Mouse (Mus musculus): ENCODE results near the gene Prdm16.

Prdm16 gene

GRCm38 (mm10) chr4:154601006-154601405 is 35.7 kb downstream of the Prdm16 start:
- DNase-seq: no peak

- DNase-seq: no peak
Measured at GRCm38 (mm10) chr4:154599977-154600376, 36.7 kb downstream of the Prdm16 start.

- no peak for DNase-seq
Measured at GRCm38 (mm10) chr4:154598357-154598756, 38.3 kb downstream of the Prdm16 start.

DNA sequence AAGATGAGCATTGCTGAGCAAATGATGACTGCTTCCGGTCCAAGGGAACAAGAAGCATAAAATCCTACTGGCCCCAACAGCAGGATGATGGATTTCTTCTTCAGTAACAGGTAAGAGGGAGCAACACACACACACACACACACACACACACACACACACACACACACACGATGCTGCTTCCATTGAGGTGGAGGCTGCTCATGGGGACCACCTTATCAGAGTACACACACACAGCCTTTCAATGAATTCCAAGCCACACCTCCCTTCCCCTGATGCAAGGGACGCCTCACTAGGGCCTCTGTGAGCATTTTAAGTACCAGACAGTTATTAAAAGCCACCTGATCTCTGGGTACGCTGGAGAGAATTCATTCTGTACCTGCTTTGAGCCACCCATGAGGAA is 39.9 kb downstream of the Prdm16 start:
- no peak for DNase-seq

GRCm38 (mm10) chr4:154594761-154595556 is 41.7 kb downstream of the Prdm16 start:
- DNase-seq: no peak

- DNase-seq: no peak
Measured at GRCm38 (mm10) chr4:154594116-154594760, 42.4 kb downstream of the Prdm16 start.

- DNase-seq: no peak
Measured at GRCm38 (mm10) chr4:154592562-154592961, 44.1 kb downstream of the Prdm16 start.

DNA sequence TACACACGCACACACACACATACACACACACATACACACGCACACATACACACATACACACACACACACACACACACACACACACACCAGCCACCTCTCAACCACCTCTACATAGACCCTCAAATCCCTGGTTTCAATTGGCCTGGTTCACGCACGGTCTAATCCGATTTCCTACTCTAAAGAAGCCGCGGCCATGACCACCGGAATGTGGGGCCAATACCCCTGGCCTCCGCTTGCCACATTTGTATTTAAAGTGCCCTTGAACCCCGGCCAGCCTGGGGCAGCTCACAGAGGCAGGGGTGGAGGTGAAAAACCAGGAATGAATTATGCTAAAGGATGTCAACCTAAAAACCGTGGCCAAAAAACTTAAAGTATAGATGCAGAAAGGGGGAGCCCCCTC is 45.8 kb downstream of the Prdm16 start:
- no peak for DNase-seq

DNA sequence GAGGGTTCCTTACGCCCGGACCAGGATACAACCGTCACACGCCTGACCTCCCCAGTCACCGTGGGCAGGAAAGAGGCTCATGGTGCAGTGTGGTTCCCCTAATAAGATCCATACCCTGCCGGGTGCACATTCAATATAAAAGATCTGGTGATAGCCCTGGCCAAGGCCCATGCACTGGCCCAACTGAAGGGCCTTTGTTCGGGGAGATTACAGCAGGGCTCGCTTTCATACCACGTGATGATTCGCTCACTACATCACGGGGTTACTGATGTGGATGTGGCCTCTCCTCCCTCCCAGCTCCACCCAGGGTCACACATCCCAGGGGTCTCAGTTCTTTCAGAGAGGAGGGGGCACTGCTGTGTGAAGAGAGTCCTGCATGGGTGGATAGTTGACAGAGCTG is 50.3 kb downstream of the Prdm16 start:
- DNase-seq: no peak

DNA sequence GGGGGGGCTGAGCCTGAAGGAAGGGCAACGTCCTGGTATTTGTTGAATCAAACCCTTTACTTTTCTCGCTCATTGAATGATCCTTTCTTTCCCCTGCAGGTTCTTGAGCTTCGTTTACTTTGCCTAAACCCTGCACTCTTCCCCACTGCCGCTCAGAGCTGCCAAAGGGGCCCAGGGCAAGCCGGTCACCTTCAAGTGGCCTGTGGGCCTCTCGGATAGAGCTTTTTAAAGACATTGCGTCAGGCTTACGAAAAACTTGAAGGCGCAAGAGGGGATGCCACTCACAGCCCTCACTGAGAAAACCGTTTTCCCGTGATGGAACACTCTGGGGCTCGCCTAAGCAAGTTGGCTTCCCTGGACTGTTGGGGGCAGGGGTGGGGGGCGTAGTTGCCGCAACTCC is 50.9 kb downstream of the Prdm16 start:
- DNase-seq: no peak

GRCm38 (mm10) chr4:154583712-154584111 is 53.0 kb downstream of the Prdm16 start:
- DNase-seq: no peak

DNA sequence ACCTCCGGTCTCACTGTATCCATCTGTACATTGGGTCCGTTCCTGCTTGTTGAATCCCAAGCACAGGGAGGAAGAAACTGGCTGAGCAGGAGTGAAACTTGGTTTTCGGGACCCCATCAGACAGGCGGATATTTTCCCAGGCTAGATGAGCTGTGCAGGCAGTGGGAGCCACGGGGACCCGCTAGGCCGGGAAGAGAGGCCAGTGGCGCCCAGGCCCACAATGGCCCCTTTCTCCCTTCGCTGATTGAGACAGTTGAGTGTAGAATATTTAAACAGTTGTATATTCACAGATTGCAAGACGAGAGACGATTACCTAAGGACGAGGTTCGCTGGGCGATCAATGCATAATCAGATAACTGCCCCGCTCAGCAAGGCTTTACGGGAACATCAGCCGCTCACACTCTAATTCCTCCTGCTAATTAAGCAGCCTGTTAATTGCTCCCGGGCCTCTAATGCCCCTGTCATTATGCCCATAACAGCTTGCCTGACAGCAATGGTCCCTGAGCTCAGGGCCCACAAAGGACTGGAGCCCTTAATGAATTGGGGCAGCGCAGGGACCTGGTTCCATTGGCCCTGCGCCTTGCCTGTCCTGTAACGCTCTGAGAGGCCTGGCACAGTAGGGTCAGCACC is 54.0 kb downstream of the Prdm16 start:
- DNase-seq: no peak

GRCm38 (mm10) chr4:154581261-154581886 is 55.3 kb downstream of the Prdm16 start:
- peak; percentile 94 for DNase-seq

GRCm38 (mm10) chr4:154574208-154574875 is 62.3 kb downstream of the Prdm16 start:
- DNase-seq: peak; percentile 92

GRCm38 (mm10) chr4:154570451-154570881 is 66.2 kb downstream of the Prdm16 start:
- DNase-seq: no peak

GRCm38 (mm10) chr4:154569845-154570244 is 66.8 kb downstream of the Prdm16 start:
- DNase-seq: no peak

DNA sequence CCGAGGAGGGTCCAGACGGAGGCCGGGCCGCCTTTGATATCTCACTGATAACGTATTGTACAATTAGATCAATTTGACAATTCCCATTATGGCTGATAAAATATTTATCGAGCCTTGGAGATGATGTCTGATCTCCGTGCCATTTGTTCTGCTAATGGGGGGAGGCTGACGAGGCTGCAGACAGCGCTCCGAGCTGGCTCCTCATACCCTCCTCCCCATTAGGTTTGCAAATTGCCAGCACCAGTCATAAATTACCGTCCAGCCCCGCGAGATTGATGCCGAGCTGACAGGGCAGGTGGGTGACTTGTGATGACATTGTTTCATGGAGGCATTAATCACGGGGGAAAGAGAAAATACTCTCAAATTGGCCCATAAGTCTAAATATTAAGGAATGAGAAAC is 67.9 kb downstream of the Prdm16 start:
- DNase-seq: no peak

GRCm38 (mm10) chr4:154567942-154568341 is 68.7 kb downstream of the Prdm16 start:
- no peak for DNase-seq

- no peak for DNase-seq
Measured at GRCm38 (mm10) chr4:154563201-154563600, 73.5 kb downstream of the Prdm16 start.

GRCm38 (mm10) chr4:154558041-154558440 is 78.6 kb downstream of the Prdm16 start:
- DNase-seq: no peak

DNA sequence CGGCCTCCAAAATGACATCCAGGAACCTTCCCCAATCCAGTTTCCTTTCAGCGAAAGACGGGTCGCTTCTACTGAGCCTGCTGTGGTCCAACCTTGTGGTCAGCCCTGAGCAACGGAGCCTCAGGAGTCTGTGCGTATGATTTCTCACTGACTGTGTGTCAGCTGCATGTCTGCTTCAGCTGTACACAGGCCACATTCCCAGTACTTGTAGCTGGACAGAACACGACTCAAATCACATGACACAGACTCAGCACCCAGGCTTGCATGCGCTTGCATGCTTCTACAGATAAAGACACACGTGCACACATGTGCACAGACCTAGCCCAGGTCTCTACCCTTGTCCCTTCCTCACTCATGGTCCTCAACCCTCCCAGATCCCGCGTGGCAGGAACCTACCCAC is 79.5 kb downstream of the Prdm16 start:
- DNase-seq: no peak

DNA sequence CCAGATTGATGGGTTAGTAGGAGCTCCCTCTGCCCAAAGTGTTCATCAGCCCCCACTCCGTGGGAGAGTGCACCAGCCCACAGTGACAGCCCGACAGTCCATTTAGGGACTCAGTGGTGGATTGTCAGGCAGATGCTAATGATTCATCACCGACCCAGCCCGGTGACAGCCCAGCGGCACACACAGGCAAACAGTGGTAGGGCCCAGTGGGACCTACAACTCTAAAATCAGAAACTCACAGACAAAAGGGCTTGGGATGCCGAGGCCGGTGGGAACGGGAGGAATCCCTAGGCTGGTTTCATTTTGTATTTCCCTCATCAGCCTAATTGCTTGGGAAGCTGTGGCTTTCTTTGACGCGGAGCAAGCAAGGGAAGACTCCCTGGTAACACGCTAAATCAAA is 80.3 kb downstream of the Prdm16 start:
- no peak for DNase-seq

GRCm38 (mm10) chr4:154549961-154550393 is 86.7 kb downstream of the Prdm16 start:
- DNase-seq: no peak

Measured in heart, adult 11 months (tissue).